Mouse (Mus musculus) MEL (cell line): ENCODE data around the gene Erc2. TPM values are rescaled to one million over a fixed set of nuclear protein-coding genes. Genes with fewer than 3 reads are reported as not detected.

Experiments
- DNase-seq: peaks from one replicate; pipeline ENCODE4 v3.0.0; 2011; ENCODE audit warnings: low read depth, low spot score
- H3K27ac ChIP-seq: 2 replicates; pipeline ENCODE4 v1.5.1; 2012; ENCODE audit warnings: low read depth, mild to moderate bottlenecking, control low read depth, low read length, moderate library complexity; ENCODE audit not compliant: control insufficient read depth
- H3K27me3 ChIP-seq, 2 experiments: fragments of 150-350 bp in 1 of 2; sonication (generic) in 1 of 2; 2 replicates each; pipeline ENCODE4 v1.6.1; 2012; ENCODE audit warnings: low read length in 2 of 2, mild to moderate bottlenecking in 2 of 2, improper control_type of control experiment in 1 of 2, moderate library complexity in 1 of 2; ENCODE audit not compliant: insufficient read depth in 2 of 2, control insufficient read depth in 1 of 2
- H3K36me3 ChIP-seq, 2 experiments: 2 replicates each; pipeline ENCODE4 v1.6.1; 2012 to 2014; ENCODE audit warnings: low read length in 2 of 2, improper control_type of control experiment in 1 of 2, inconsistent platforms in 1 of 2, mild to moderate bottlenecking in 1 of 2; ENCODE audit not compliant: insufficient read depth in 2 of 2, control insufficient read depth in 1 of 2
- H3K4me1 ChIP-seq, 2 experiments: fragments of 150-350 bp in 1 of 2; sonication (generic) in 1 of 2; 2 replicates each; pipeline ENCODE4 v1.6.1; 2012; ENCODE audit warnings: low read length in 2 of 2, improper control_type of control experiment in 1 of 2, mild to moderate bottlenecking in 1 of 2; ENCODE audit not compliant: insufficient read depth in 2 of 2, control insufficient read depth in 1 of 2
- H3K4me3 ChIP-seq, 2 experiments: fragments of 150-350 bp in 1 of 2; sonication (generic) in 1 of 2; 2 replicates each; pipeline ENCODE4 v1.5.1; 2012; ENCODE audit warnings: low read depth in 2 of 2, low read length in 2 of 2, mild to moderate bottlenecking in 2 of 2, moderate library complexity in 2 of 2, control low read depth in 1 of 2, improper control_type of control experiment in 1 of 2; ENCODE audit not compliant: control insufficient read depth in 1 of 2, insufficient read depth in 1 of 2
- H3K79me2 ChIP-seq: 2 replicates; pipeline ENCODE4 v1.6.1; 2012; ENCODE audit warnings: mild to moderate bottlenecking, low read length, moderate library complexity; ENCODE audit not compliant: control insufficient read depth, poor library complexity, insufficient read depth
- H3K9ac ChIP-seq: 2 replicates; pipeline ENCODE4 v1.6.1; 2012; ENCODE audit warnings: low read depth, mild to moderate bottlenecking, control low read depth, low read length, moderate library complexity; ENCODE audit not compliant: control insufficient read depth, poor library complexity, severe bottlenecking
- H3K9me3 ChIP-seq: fragments of 150-350 bp; sonication (generic); replicated peaks from 2 replicates; pipeline ENCODE4 v1.6.1; 2012; ENCODE audit warnings: mild to moderate bottlenecking, low read length, improper control_type of control experiment, moderate library complexity; ENCODE audit not compliant: insufficient read depth
- CHD1 ChIP-seq: IDR thresholded peaks from 2 replicates; pipeline ENCODE4 v1.6.1; 2012; ENCODE audit warnings: low read depth, mild to moderate bottlenecking, inconsistent platforms, low read length, improper control_type of control experiment
- CHD2 ChIP-seq: IDR thresholded peaks from 2 replicates; pipeline ENCODE4 v1.6.1; 2011; ENCODE audit warnings: low read length, improper control_type of control experiment
- CTCF ChIP-seq, 3 experiments: IDR thresholded peaks in 2 of 3; conservative IDR thresholded peaks in 1 of 3; 2 replicates each; pipeline ENCODE4 v1.5.1; 2011 to 2012; ENCODE audit warnings: low read length in 3 of 3, low read depth in 2 of 3, mild to moderate bottlenecking in 2 of 3, improper control_type of control experiment in 1 of 3, inconsistent platforms in 1 of 3, mixed read lengths in 1 of 3, moderate library complexity in 1 of 3; ENCODE audit not compliant: control insufficient read depth in 1 of 3, insufficient read depth in 1 of 3, poor library complexity in 1 of 3, severe bottlenecking in 1 of 3
- E2F4 ChIP-seq: IDR thresholded peaks from 2 replicates; pipeline ENCODE4 v1.6.1; 2011; ENCODE audit warnings: low read depth, low read length, improper control_type of control experiment, borderline replicate concordance
- ELF1 ChIP-seq: IDR thresholded peaks from 2 replicates; pipeline ENCODE4 v1.6.1; 2014; ENCODE audit warnings: low read depth, mild to moderate bottlenecking, inconsistent platforms, low read length, improper control_type of control experiment, moderate library complexity
- ETS1 ChIP-seq: IDR thresholded peaks from 2 replicates; pipeline ENCODE4 v1.6.1; 2012; ENCODE audit warnings: low read depth, mild to moderate bottlenecking, inconsistent platforms, low read length, improper control_type of control experiment, moderate library complexity
- GABPA ChIP-seq: IDR thresholded peaks from 2 replicates; pipeline ENCODE4 v1.6.1; 2012; ENCODE audit warnings: low read depth, mild to moderate bottlenecking, inconsistent platforms, low read length, improper control_type of control experiment, moderate library complexity
- GATA1 ChIP-seq: IDR thresholded peaks from 2 replicates; pipeline ENCODE4 v1.6.1; 2011; ENCODE audit warnings: low read depth, low read length, improper control_type of control experiment
- HCFC1 ChIP-seq: IDR thresholded peaks from 2 replicates; pipeline ENCODE4 v1.6.1; 2012; ENCODE audit warnings: low read depth, mild to moderate bottlenecking, inconsistent platforms, low read length, improper control_type of control experiment, moderate library complexity
- JUND ChIP-seq: IDR thresholded peaks from 2 replicates; pipeline ENCODE4 v1.6.1; 2011; ENCODE audit warnings: low read depth, mild to moderate bottlenecking, improper control_type of control experiment, low read length
- MAX ChIP-seq: IDR thresholded peaks from 2 replicates; pipeline ENCODE4 v1.6.1; 2011; ENCODE audit warnings: low read length, improper control_type of control experiment
- MEF2A ChIP-seq: IDR thresholded peaks from 2 replicates; pipeline ENCODE4 v1.6.1; 2014; ENCODE audit warnings: low read depth, mild to moderate bottlenecking, inconsistent platforms, low read length, improper control_type of control experiment; ENCODE audit not compliant: poor library complexity, insufficient replicate concordance, severe bottlenecking; ENCODE audit errors: extremely low read depth
- MXI1 ChIP-seq: IDR thresholded peaks from 2 replicates; pipeline ENCODE4 v1.6.1; 2011; ENCODE audit warnings: mild to moderate bottlenecking, low read depth, low read length, improper control_type of control experiment
- MYB ChIP-seq: IDR thresholded peaks from 2 replicates; pipeline ENCODE4 v1.6.1; 2011; ENCODE audit warnings: mild to moderate bottlenecking, low read depth, low read length, improper control_type of control experiment
- MYC ChIP-seq: IDR thresholded peaks from 2 replicates; pipeline ENCODE4 v1.6.1; 2011; ENCODE audit warnings: low read depth, mild to moderate bottlenecking, low read length, improper control_type of control experiment, moderate library complexity
- POLR2A ChIP-seq, 2 experiments: IDR thresholded peaks; 2 replicates each; pipeline ENCODE4 v1.6.1; 2011 to 2012; ENCODE audit warnings: low read length in 2 of 2, mild to moderate bottlenecking in 2 of 2, control low read depth in 1 of 2, improper control_type of control experiment in 1 of 2, low read depth in 1 of 2, moderate library complexity in 1 of 2; ENCODE audit not compliant: control insufficient read depth in 1 of 2, insufficient read depth in 1 of 2, poor library complexity in 1 of 2
- RAD21 ChIP-seq: IDR thresholded peaks from 2 replicates; pipeline ENCODE4 v1.6.1; 2011; ENCODE audit warnings: mild to moderate bottlenecking, low read depth, low read length, improper control_type of control experiment
- RCOR1 ChIP-seq: IDR thresholded peaks from 2 replicates; pipeline ENCODE4 v1.6.1; 2012; ENCODE audit warnings: low read depth, mild to moderate bottlenecking, inconsistent platforms, low read length, improper control_type of control experiment
- SMC3 ChIP-seq: IDR thresholded peaks from 2 replicates; pipeline ENCODE4 v1.6.1; 2011; ENCODE audit warnings: low read depth, low read length, improper control_type of control experiment
- TAL1 ChIP-seq: IDR thresholded peaks from 2 replicates; pipeline ENCODE4 v1.6.1; 2012; ENCODE audit warnings: mild to moderate bottlenecking, inconsistent platforms, low read length, moderate library complexity, mixed read lengths
- UBTF ChIP-seq: IDR thresholded peaks from 2 replicates; pipeline ENCODE4 v1.6.1; 2012; ENCODE audit warnings: low read depth, mild to moderate bottlenecking, inconsistent platforms, low read length, improper control_type of control experiment, moderate library complexity, borderline replicate concordance; ENCODE audit not compliant: insufficient read depth
- USF2 ChIP-seq, 2 experiments: IDR thresholded peaks; 2 replicates each; pipeline ENCODE4 v1.6.1; 2011 to 2012; ENCODE audit warnings: improper control_type of control experiment in 2 of 2, low read length in 2 of 2, borderline replicate concordance in 1 of 2, inconsistent platforms in 1 of 2, low read depth in 1 of 2, mild to moderate bottlenecking in 1 of 2; ENCODE audit not compliant: insufficient read depth in 1 of 2
- ZMIZ1 ChIP-seq: IDR thresholded peaks from 2 replicates; pipeline ENCODE4 v1.6.1; 2012; ENCODE audit warnings: low read depth, mild to moderate bottlenecking, inconsistent platforms, low read length, improper control_type of control experiment, moderate library complexity
- ZNF384 ChIP-seq: IDR thresholded peaks from 2 replicates; pipeline ENCODE4 v1.6.1; 2012; ENCODE audit warnings: low read depth, mild to moderate bottlenecking, inconsistent platforms, low read length, improper control_type of control experiment
- polyA plus RNA-seq, 2 experiments: library from polyadenylated mRNA; stranded (reverse) in 1 of 2; unstranded in 1 of 2; fragments of >175 nt in 1 of 2; fragments of >200 nt in 1 of 2; gene quantifications; 2 replicates each; pipeline versions ENCODE4 v1.2.1 to v1.2.4; 2012; ENCODE audit warnings: low replicate concordance in 2 of 2, low read depth in 1 of 2; ENCODE audit not compliant: insufficient read length in 2 of 2, insufficient read depth in 1 of 2, missing spikeins in 1 of 2
- total RNA-seq: library from RNA; depleted of rRNA; stranded (reverse); fragments of 300-350 nt; gene quantifications from 2 replicates; pipeline ENCODE4 v1.2.3, GENCODE M21; 2012

Erc2 gene
- total and polyA plus RNA-seq, 3 experiments = not detected

DNA sequence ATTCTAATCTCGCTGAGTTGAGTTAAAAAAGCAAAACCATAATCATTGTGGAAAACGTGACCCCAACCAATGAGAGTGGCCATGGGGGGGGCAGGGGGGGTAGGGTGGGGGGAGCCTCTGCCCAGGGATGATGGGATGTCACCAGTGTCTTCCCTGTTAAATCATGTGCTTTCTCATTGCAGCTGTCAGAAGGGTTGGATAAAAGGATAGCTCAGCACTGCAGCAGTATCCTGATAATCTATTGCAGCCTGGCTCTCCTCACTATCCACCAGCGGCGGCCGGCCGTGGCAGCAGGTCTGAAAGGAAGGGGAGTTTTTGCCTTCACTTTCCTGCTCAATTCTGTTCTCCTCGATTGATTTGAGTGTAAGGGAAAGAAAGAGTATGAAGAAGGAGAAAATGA is 853.2 kb downstream of the Erc2 start:
- no peak for TF ChIP-seq CHD1
- no peak for TF ChIP-seq GATA1
- TF ChIP-seq MYC = no peak
- TF ChIP-seq UBTF = no peak
- no peak for TF ChIP-seq USF2 (IDR thresholded peaks at IDR 0.05; ENCODE audit: borderline replicate concordance in 1 of 2, insufficient read depth in 1 of 2, low read depth in 1 of 2, low read length in 2 of 2)
- no peak for TF ChIP-seq CHD2
- TF ChIP-seq MAX = no peak
- no peak for TF ChIP-seq ZMIZ1
- no peak for TF ChIP-seq MYB
- TF ChIP-seq TAL1 = no peak
- no peak for TF ChIP-seq HCFC1
- no peak for TF ChIP-seq GABPA
- no peak for TF ChIP-seq ELF1
- no peak for TF ChIP-seq MXI1
- no peak for TF ChIP-seq RCOR1
- no peak for TF ChIP-seq E2F4
- TF ChIP-seq JUND = no peak
- TF ChIP-seq RAD21 = no peak
- TF ChIP-seq MEF2A = no peak
- Histone ChIP-seq H3K27ac (no peak overlapping the region), H3K9ac (no peak overlapping the region), H3K79me2 (no peaks in the 10 kb centered on the region), H3K27me3 (no peaks in the 10 kb centered on the region), H3K4me3 (no peak overlapping the region), H3K36me3 (no peaks in the 10 kb centered on the region), H3K4me1 (no peaks in the 10 kb centered on the region), H3K9me3 (no peaks in the 10 kb centered on the region)
- no peak for DNase-seq

DNA sequence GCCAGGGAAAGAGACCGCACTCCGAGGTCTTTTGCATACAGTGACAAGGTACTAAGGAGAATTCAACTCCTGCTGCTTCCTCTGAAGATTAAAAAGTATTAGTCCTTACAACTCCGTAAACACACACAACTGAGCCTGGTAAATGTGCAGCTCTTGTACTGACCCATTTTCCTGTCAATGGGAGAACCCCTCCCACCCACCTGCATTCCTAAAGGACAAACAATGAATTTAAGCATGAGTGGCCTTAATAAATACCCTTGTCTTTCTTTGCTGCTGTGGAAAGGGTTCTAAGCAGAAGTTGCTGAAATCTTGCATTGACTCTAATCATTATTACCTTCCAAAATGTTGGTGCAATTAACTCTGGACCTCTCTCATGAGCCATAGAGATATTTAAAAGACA is 854.5 kb downstream of the Erc2 start:
- no peaks in the 10 kb centered on the region for H3K27me3 ChIP-seq
- no peaks in the 10 kb centered on the region for H3K9me3 ChIP-seq
- H3K27ac ChIP-seq = no peak overlapping the region
- H3K79me2 ChIP-seq = no peaks in the 10 kb centered on the region
- no peak overlapping the region for H3K9ac ChIP-seq
- no peaks in the 10 kb centered on the region for H3K36me3 ChIP-seq
- no peak for TF ChIP-seq ZNF384
- TF ChIP-seq MAX = no peak
- TF ChIP-seq MXI1 = no peak
- no peak for TF ChIP-seq TAL1
- no peak for TF ChIP-seq MYC
- TF ChIP-seq ETS1 = no peak
- TF ChIP-seq UBTF = no peak
- no peak for TF ChIP-seq CTCF (IDR thresholded peaks at IDR 0.05 in 2 of 3, conservative IDR thresholded peaks at IDR 0.05 in 1 of 3; ENCODE audit: control insufficient read depth in 1 of 3, insufficient read depth in 1 of 3, low read depth in 2 of 3, low read length in 3 of 3, poor library complexity in 1 of 3, severe bottlenecking in 1 of 3)
- TF ChIP-seq SMC3 = no peak
- no peak for TF ChIP-seq MYB
- TF ChIP-seq POLR2A (IDR thresholded peaks at IDR 0.05; ENCODE audit: control insufficient read depth in 1 of 2, insufficient read depth in 1 of 2, low read depth in 1 of 2, low read length in 2 of 2, poor library complexity in 1 of 2) = no peak
- TF ChIP-seq, all 39 proteins: peak for 0
- H3K4me1 ChIP-seq = no peaks in the 10 kb centered on the region
- no peak for DNase-seq
- H3K4me3 ChIP-seq = no peak overlapping the region
